ENCODE assay signal across 8 mouse cellular contexts in genomic region chr4:84674318-84675170, GRCm38 (mm10). TPM values are rescaled to one million over a fixed set of nuclear protein-coding genes. Genes with fewer than 3 reads are reported as not detected.
DNase-seq lines count a peak whose midpoint lies in the region; ATAC-seq and TF ChIP-seq lines count a peak whose summit lies in the region.

No protein-coding gene starts in this region.

- H3K27me3 ChIP-seq in embryonic facial prominence, embryonic 10.5 days (replicated peaks; ENCODE audit: low read depth, poor library complexity, severe bottlenecking): peaks cover 76% of the 10 kb centered on the region
- peaks cover 66% of the 10 kb centered on the region for H3K27me3 ChIP-seq in heart, embryonic 14.5 days (ENCODE audit: control insufficient read depth, insufficient read depth, low read length)
- H3K27me3 ChIP-seq in kidney, postnatal 0 days (ENCODE audit: insufficient read depth, low read length): peaks cover 6% of the 10 kb centered on the region; the same call in 1 of the 2 replicates

- 2% methylated on average over 104 of the region's 104 CpGs for WGBS in embryonic facial prominence, embryonic 10.5 days
- under 1% methylated on average over 84 of the region's 104 CpGs for WGBS in heart, embryonic 14.5 days
- under 1% methylated on average over 100 of the region's 104 CpGs for WGBS in kidney, postnatal 0 days

- H3K4me2 ChIP-seq in heart, embryonic 14.5 days (ENCODE audit: low read length): peak overlapping the region; percentile 99
- H3K4me2 ChIP-seq in kidney, postnatal 0 days (ENCODE audit: low read length): peak overlapping the region; percentile 99

- peak; percentile 39; the same call in 1 of the 2 replicates for ATAC-seq in heart, embryonic 14.5 days (ENCODE audit: insufficient number of reproducible peaks, insufficient read depth, low FRiP score, low read depth)
- peak; percentile 82 for ATAC-seq in kidney, postnatal 0 days (replicated peaks; ENCODE audit: low FRiP score, low read depth)

- H3K27ac ChIP-seq in embryonic facial prominence, embryonic 10.5 days (replicated peaks): peak overlapping the region; percentile 93
- H3K27ac ChIP-seq in heart, embryonic 14.5 days (replicated peaks in 1 of 2; ENCODE audit: control insufficient read depth in 1 of 2, insufficient read depth in 1 of 2, low read depth in 2 of 2, low read length in 2 of 2): no peak overlapping the region
- H3K27ac ChIP-seq in kidney, postnatal 0 days: peak overlapping the region; percentile 33

- H3K4me3 ChIP-seq in embryonic facial prominence, embryonic 10.5 days: peak overlapping the region; percentile 81
- H3K4me3 ChIP-seq in heart, embryonic 14.5 days (ENCODE audit: control insufficient read depth in 1 of 2, insufficient read depth in 1 of 2, low read depth in 1 of 2, low read length in 2 of 2): peak overlapping the region; percentile 56 to 63
- H3K4me3 ChIP-seq in kidney, postnatal 0 days (replicated peaks; ENCODE audit: low read depth, low read length): peak overlapping the region; percentile 67

- TF ChIP-seq CTCF in kidney, postnatal 0 days (IDR thresholded peaks at IDR 0.05; ENCODE audit: low read depth): 0 out of 2 replicates have a peak, but pooled peaks have one; percentile 7

- H3K9me3 ChIP-seq in embryonic facial prominence, embryonic 10.5 days: no peaks in the 10 kb centered on the region
- no peaks in the 10 kb centered on the region for H3K9me3 ChIP-seq in heart, embryonic 14.5 days (ENCODE audit: control insufficient read depth, low read length)
- no peaks in the 10 kb centered on the region for H3K9me3 ChIP-seq in kidney, postnatal 0 days (replicated peaks; ENCODE audit: low read length)

- no peaks in the 10 kb centered on the region for H3K36me3 ChIP-seq in embryonic facial prominence, embryonic 10.5 days (replicated peaks)
- no peaks in the 10 kb centered on the region for H3K36me3 ChIP-seq in heart, embryonic 14.5 days (ENCODE audit: control insufficient read depth, insufficient read depth, low read length)
- no peaks in the 10 kb centered on the region for H3K36me3 ChIP-seq in kidney, postnatal 0 days (ENCODE audit: insufficient read depth, low read length)

- DNase-seq in right cerebral cortex, postnatal 25 days: peak; percentile 22
- no peak for DNase-seq in right cerebral cortex, postnatal 14 days
- no peak for DNase-seq in embryonic facial prominence, embryonic 10.5 days (ENCODE audit: low spot score)
- DNase-seq in kidney, postnatal 0 days (ENCODE audit: low spot score): peak; percentile 87
- peak; percentile 14 for DNase-seq in lung, postnatal 25 days (ENCODE audit: low spot score)
- peak; percentile 44 to 52 for DNase-seq in urinary bladder, adult 18-20 months (ENCODE audit: low spot score in 2 of 2)
- DNase-seq in layer of hippocampus, adult 9-10 months (ENCODE audit: low spot score): no peak

- H3K4me1 ChIP-seq in embryonic facial prominence, embryonic 10.5 days: peaks cover 69% of the 10 kb centered on the region
- H3K4me1 ChIP-seq in heart, embryonic 14.5 days (ENCODE audit: control insufficient read depth in 2 of 2, insufficient read depth in 2 of 2, low read length in 2 of 2): peaks cover 0 to 5% of the 10 kb centered on the region in 2 experiments; a peak in 1 of 4 replicates
- H3K4me1 ChIP-seq in kidney, postnatal 0 days (replicated peaks; ENCODE audit: insufficient read depth, low read length): no peaks in the 10 kb centered on the region; the same call in 1 of the 2 replicates

- H3K9ac ChIP-seq in heart, embryonic 14.5 days (ENCODE audit: low read length): peak overlapping the region; percentile 63
- peak overlapping the region; percentile 47 for H3K9ac ChIP-seq in kidney, postnatal 0 days (ENCODE audit: low read depth, low read length)

RNA-seq across cellular contexts. Expression of gene Bnc2, which starts 0.5 kb away (rescaled TPM):
- polyA plus RNA-seq in embryonic facial prominence, embryonic 10.5 days (2016; fragmentation: Nextera tagmentation; extraction: Ambion mirVana): 13.0 and 22.2 TPM in 2 replicates
- 0.92 and 1.4 TPM in 2 replicates for polyA plus RNA-seq in heart, embryonic 14.5 days (2014; fragmentation: Nextera tagmentation; extraction: Ambion mirVana)
- 4.4 and 4.8 TPM in 2 replicates for polyA plus RNA-seq in kidney, postnatal 0 days (2015; fragmentation: Nextera tagmentation; extraction: Ambion mirVana)

Comparison
In these comparisons a context has a peak if more than half of its experiments do, and no peak if none do; other contexts are left out.
1. DNase-seq: peak in right cerebral cortex, postnatal 25 days (single experiment), kidney, postnatal 0 days (single experiment), lung, postnatal 25 days (single experiment) and urinary bladder, adult 18-20 months (2 of 2); none in right cerebral cortex, postnatal 14 days (single experiment), embryonic facial prominence, embryonic 10.5 days (single experiment) and layer of hippocampus, adult 9-10 months (single experiment).
2. H3K27ac ChIP-seq: peak in embryonic facial prominence, embryonic 10.5 days (single experiment) and kidney, postnatal 0 days (single experiment); none in heart, embryonic 14.5 days (0 of 2).
3. Peak in every context shown above with its lines, with median percentiles within 50 percentile points of each other: H3K4me3 ChIP-seq.